Mouse (Mus musculus) testis, adult 2 months (tissue): ENCODE results near the gene Echdc3. TPM values are rescaled to one million over a fixed set of nuclear protein-coding genes. Genes with fewer than 3 reads are reported as not detected.

Experiments used
- H3K27ac ChIP-seq: fragments of 200-500 bp; 2 replicates; pipeline ENCODE4 v1.5.1; 2012; ENCODE audit warnings: low read depth, low read length; ENCODE audit not compliant: control insufficient read depth, insufficient read depth
- H3K27me3 ChIP-seq: fragments of 200-500 bp; 2 replicates; pipeline ENCODE4 v1.6.1; 2012; ENCODE audit warnings: mild to moderate bottlenecking, low read length, moderate library complexity; ENCODE audit not compliant: control insufficient read depth, insufficient read depth
- H3K36me3 ChIP-seq: fragments of 200-500 bp; 2 replicates; pipeline ENCODE4 v1.6.1; 2012; ENCODE audit warnings: mild to moderate bottlenecking, low read length; ENCODE audit not compliant: control insufficient read depth, insufficient read depth
- H3K4me1 ChIP-seq: fragments of 200-500 bp; 2 replicates; pipeline ENCODE4 v1.6.1; 2012; ENCODE audit warnings: low read length; ENCODE audit not compliant: control insufficient read depth, insufficient read depth
- H3K4me3 ChIP-seq: fragments of 200-500 bp; 2 replicates; pipeline ENCODE4 v1.5.1; 2012; ENCODE audit warnings: low read depth, mild to moderate bottlenecking, low read length, moderate library complexity, mixed read lengths; ENCODE audit not compliant: control insufficient read depth
- CTCF ChIP-seq: fragments of 200-500 bp; IDR thresholded peaks from 2 replicates; pipeline ENCODE4 v1.5.1; 2012; ENCODE audit warnings: low read depth, mild to moderate bottlenecking, inconsistent platforms, low read length, moderate library complexity; ENCODE audit not compliant: control insufficient read depth, insufficient read depth, insufficient replicate concordance
- POLR2A ChIP-seq: fragments of 200-500 bp; IDR thresholded peaks from 2 replicates; pipeline ENCODE4 v1.6.1; 2012; ENCODE audit warnings: low read depth, mild to moderate bottlenecking, inconsistent platforms, low read length, moderate library complexity; ENCODE audit not compliant: control insufficient read depth
- polyA plus RNA-seq: library from polyadenylated mRNA; depleted of rRNA; stranded (reverse); fragments of >200 nt; gene quantifications from 2 replicates; pipeline ENCODE4 v1.2.3, GENCODE M21; 2012; rRNA removed

Echdc3 gene
- polyA plus RNA-seq, 1 experiment = 3.9 TPM

GRCm38 (mm10) chr2:6146901-6147300 is 65.9 kb downstream of the Echdc3 start:
- H3K27ac ChIP-seq = no peak overlapping the region
- no peaks in the 10 kb centered on the region for H3K36me3 ChIP-seq
- no peaks in the 10 kb centered on the region for H3K4me1 ChIP-seq
- H3K27me3 ChIP-seq = no peaks in the 10 kb centered on the region
- H3K4me3 ChIP-seq = no peak overlapping the region
- no peak for TF ChIP-seq POLR2A
- no peak for TF ChIP-seq CTCF

DNA sequence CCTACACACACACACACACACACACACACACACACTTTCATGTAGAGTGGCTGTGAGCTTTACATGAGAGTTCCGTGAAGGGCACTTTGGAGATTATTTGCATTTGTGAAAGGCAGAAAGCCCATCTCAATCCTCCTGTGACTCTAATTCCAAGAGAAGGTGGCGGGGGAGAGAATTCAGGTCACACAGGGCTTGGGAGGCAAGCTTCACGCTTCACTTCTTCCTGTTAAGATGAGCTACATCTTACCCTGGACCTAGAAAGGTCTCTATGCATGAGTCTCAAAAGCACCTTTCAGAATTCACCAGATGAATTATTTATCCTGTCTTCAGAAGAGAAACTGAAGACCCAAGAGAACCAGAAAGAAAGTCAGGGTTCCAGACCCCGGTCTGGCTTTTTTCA is 66.6 kb downstream of the Echdc3 start:
- Histone ChIP-seq H3K4me1 (no peaks in the 10 kb centered on the region), H3K27ac (no peak overlapping the region), H3K36me3 (no peaks in the 10 kb centered on the region), H3K4me3 (no peak overlapping the region), H3K27me3 (no peaks in the 10 kb centered on the region)
- no peak for TF ChIP-seq CTCF
- TF ChIP-seq POLR2A = no peak

DNA sequence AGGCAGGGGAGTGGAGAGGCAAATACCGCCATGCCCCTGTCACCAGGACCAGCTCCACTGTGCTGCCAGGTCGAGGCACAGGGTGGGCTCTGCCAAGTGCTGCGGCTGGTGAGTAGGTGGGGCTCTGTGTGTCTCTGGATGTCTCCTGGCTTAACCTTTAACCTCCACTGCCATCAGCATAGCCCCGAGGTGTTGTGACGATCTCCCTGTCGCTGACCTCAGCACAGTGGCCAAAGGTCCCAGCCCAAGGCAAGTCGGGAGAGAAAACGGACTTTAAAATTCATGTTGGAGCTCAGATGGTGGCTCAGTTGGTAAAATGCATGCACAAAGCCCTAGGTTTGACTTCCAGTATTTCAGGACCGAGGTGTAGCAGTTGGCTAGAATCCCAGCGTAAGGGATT is 67.2 kb downstream of the Echdc3 start:
- Histone ChIP-seq H3K27ac (no peak overlapping the region), H3K36me3 (no peaks in the 10 kb centered on the region), H3K27me3 (no peaks in the 10 kb centered on the region), H3K4me3 (no peak overlapping the region), H3K4me1 (no peaks in the 10 kb centered on the region)
- no peak for TF ChIP-seq POLR2A
- TF ChIP-seq CTCF = no peak

DNA sequence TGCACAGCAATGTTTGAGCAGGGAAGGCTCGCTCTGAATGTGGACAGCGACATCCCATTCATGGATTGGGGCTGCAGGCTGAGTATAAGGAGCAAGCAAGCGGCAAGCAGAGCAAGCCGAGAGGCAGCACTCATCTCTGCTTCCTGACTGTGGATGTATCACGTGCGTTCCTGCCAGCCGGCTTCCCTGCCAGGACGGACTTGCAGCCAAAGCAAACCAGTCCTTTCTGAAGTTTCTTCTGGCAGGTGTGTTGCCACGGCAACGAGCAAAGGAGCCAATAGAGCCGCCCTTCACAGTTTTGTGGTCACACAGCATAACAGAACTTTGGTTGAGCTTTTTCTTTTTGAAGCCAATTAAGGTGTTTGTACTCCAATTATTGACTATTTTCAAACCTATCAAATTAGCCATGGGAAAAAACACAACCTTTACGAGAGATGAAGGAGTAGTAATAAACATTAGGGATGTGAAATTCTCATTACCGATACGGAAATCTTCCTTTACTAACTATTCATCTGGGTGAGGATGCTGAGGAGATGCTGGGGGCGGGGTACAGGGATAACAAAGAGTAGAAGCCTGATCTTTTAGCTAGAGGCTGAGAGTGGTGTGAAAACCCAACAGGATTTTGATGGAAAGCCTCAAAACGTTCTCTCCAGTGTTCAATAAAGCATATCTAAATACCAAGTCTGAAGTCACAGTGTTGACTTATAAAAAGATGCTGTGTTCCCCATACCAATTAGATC is 69.7 kb downstream of the Echdc3 start:
- Histone ChIP-seq H3K27ac (no peak overlapping the region), H3K36me3 (no peaks in the 10 kb centered on the region), H3K4me3 (no peak overlapping the region), H3K27me3 (no peaks in the 10 kb centered on the region), H3K4me1 (no peaks in the 10 kb centered on the region)
- TF ChIP-seq CTCF (no peak), POLR2A (no peak)

DNA sequence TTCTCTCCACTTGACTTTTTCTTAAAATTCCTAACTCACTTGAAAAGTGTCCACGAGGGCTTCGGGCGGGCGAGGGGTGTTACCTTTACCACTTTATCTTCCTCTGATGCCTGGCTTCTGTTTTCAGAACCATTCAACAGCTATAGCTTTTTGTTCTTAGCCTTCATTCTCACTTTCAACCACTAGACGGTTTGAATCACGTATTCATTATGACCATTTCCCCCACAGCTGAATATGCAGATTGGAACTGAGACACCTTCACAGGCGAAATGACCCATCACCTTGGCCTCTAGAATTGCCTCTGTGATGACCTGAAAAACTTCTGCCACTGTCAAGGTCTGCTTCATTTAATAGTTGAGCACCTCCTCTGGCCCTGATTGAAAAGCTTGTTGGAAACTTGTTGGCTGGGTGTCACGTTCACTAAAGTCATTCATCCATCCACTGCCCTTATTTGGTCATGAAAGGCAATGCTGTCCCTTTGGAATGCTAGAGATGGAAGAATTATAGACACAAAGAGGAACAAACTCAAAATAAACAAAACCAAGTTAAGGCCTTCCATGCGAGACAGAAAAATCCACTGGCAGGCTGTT is 72.2 kb downstream of the Echdc3 start:
- Histone ChIP-seq H3K36me3 (no peaks in the 10 kb centered on the region), H3K4me1 (no peaks in the 10 kb centered on the region), H3K4me3 (no peak overlapping the region), H3K27ac (no peak overlapping the region), H3K27me3 (no peaks in the 10 kb centered on the region)
- TF ChIP-seq CTCF (no peak), POLR2A (no peak)

Other genes with a start within 250 kb of the Echdc3 start
- gene Proser2, start 82.8 kb downstream of the Echdc3 start, polyA plus RNA-seq = 1.3 and 1.9 TPM in 2 replicates
- 6.9 and 8.8 TPM in 2 replicates for gene Usp6nl, start 109.6 kb upstream of the Echdc3 start, polyA plus RNA-seq